Mouse (Mus musculus) intestine, embryonic 16.5 days (tissue): ENCODE data around the gene Sez6l2. TPM values are rescaled to one million over a fixed set of nuclear protein-coding genes. Genes with fewer than 3 reads are reported as not detected.
"Not testable (repeated sequence)": the region's sequence is repeated elsewhere in the genome, so short reads cannot be mapped to it uniquely, and the experiment has no call there.

Experiments
- ATAC-seq: fragments of 200-750 bp; cut with Nextera tagmentation; 2 replicates; pipeline ENCODE4 v1.8.0; 2017; ENCODE audit warnings: moderate TSS enrichment, moderate library complexity
- H3K27ac ChIP-seq: fragments of 300-500 bp; sonication (generic); 2 replicates; pipeline ENCODE4 v1.5.1; 2014; ENCODE audit warnings: mild to moderate bottlenecking, low read length
- H3K27me3 ChIP-seq: fragments of 300-500 bp; sonication (generic); replicated peaks from 2 replicates; pipeline ENCODE4 v1.6.1; 2014; ENCODE audit warnings: low read length, control low read depth, mixed read lengths; ENCODE audit not compliant: control insufficient read depth, insufficient read depth
- H3K36me3 ChIP-seq: fragments of 300-500 bp; sonication (generic); 2 replicates; pipeline ENCODE4 v1.6.1; 2014; ENCODE audit warnings: low read length, control low read depth; ENCODE audit not compliant: control insufficient read depth, insufficient read depth
- H3K4me1 ChIP-seq: fragments of 300-500 bp; sonication (generic); 2 replicates; pipeline ENCODE4 v1.6.1; 2014; ENCODE audit warnings: low read length, control low read depth, mixed read lengths; ENCODE audit not compliant: control insufficient read depth, insufficient read depth
- H3K4me2 ChIP-seq: fragments of 300-500 bp; sonication (generic); 2 replicates; pipeline ENCODE4 v1.6.1; 2014; ENCODE audit warnings: low read depth, low read length, control low read depth
- H3K4me3 ChIP-seq: fragments of 300-500 bp; sonication (generic); 2 replicates; pipeline ENCODE4 v1.5.1; 2014; ENCODE audit warnings: mild to moderate bottlenecking, low read length
- H3K9ac ChIP-seq: fragments of 300-500 bp; sonication (generic); 2 replicates; pipeline ENCODE4 v1.6.1; 2014; ENCODE audit warnings: low read depth, low read length
- H3K9me3 ChIP-seq: fragments of 300-500 bp; sonication (generic); 2 replicates; pipeline ENCODE4 v1.6.1; 2016; ENCODE audit warnings: low read length, control low read depth; ENCODE audit not compliant: control insufficient read depth
- WGBS: fragments of 180-500 bp; shearing (Covaris S2); extraction: QIAGEN DNeasy Blood & Tissue Kit; methylation state at CpG from one replicate; pipeline ENCODE4 v1.1.7; 2014; 5-methylcytosine and 5-hydroxymethylcytosine counted together
- polyA plus RNA-seq: library from polyadenylated mRNA; unstranded; fragments of >200 nt; fragmentation: Nextera tagmentation; extraction: Ambion mirVana; gene quantifications from 2 replicates; pipeline ENCODE4 v1.2.1, GENCODE M21; 2015

The Sez6l2 gene
- polyA plus RNA-seq = 1.5 and 1.7 TPM in 2 replicates

GRCm38 (mm10) chr7:126949793-126950646 lies at the start of gene Sez6l2:
Sez6l2 (plus strand) TSS chr7:126950563.
- Histone ChIP-seq H3K27ac (no peak within 1 kb of the TSS), H3K36me3 (no peaks in the 10 kb centered on the region), H3K9ac (peak within 1 kb of the TSS; percentile 27; the same call in 1 of the 2 replicates), H3K9me3 (no peaks in the 10 kb centered on the region), H3K4me2 (peak within 1 kb of the TSS; percentile 100), H3K27me3 (peaks cover 13% of the 10 kb centered on the region), H3K4me1 (peaks cover 11% of the 10 kb centered on the region), H3K4me3 (peak within 1 kb of the TSS; percentile 58)
- 1% methylated on average over 42 of the region's 42 CpGs for WGBS
- peak; percentile 90 for ATAC-seq

- Histone ChIP-seq H3K27me3 (no peaks in the 10 kb centered on the region), H3K36me3 (no peaks in the 10 kb centered on the region), H3K9ac (no peak overlapping the region), H3K9me3 (no peaks in the 10 kb centered on the region), H3K27ac (no peak overlapping the region), H3K4me1 (no peaks in the 10 kb centered on the region), H3K4me3 (no peak overlapping the region), H3K4me2 (no peak overlapping the region)
- 74% methylated on average over 3 of the region's 3 CpGs for WGBS
- ATAC-seq = no peak
Measured at GRCm38 (mm10) chr7:126905590-126905989, 44.8 kb upstream of the Sez6l2 start.

- H3K27ac ChIP-seq = no peak overlapping the region
- no peaks in the 10 kb centered on the region for H3K27me3 ChIP-seq
- 72% methylated on average over 3 of the region's 3 CpGs for WGBS
- no peaks in the 10 kb centered on the region for H3K4me1 ChIP-seq
- no peak overlapping the region for H3K4me2 ChIP-seq
- H3K4me3 ChIP-seq = no peak overlapping the region
- H3K36me3 ChIP-seq = no peaks in the 10 kb centered on the region
- no peak overlapping the region for H3K9ac ChIP-seq
- ATAC-seq = no peak
- no peaks in the 10 kb centered on the region for H3K9me3 ChIP-seq
Measured at GRCm38 (mm10) chr7:126914844-126915243, 35.5 kb upstream of the Sez6l2 start.

DNA sequence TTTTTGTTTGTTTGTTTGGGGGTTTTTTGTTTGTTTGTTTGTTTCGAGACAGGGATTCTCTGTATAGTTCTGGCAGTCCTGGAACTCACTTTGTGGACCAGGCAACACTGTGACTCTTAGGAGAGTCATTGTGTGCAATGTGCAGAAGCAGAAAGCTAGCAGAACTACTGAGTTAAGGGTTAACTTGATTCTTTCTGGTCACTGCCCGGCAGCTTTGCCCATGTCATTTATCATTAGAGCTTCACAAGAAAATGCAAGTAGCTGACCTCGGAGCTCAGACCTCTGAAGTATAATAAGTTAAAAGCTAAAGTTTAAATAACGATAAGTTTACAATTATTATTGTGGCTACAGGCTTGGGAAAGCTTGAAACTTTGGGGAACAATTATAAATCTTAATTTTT lies 32.0 kb upstream of the Sez6l2 start:
- not testable (repeated sequence) for ATAC-seq, H3K4me1 ChIP-seq, H3K36me3 ChIP-seq, H3K9me3 ChIP-seq, H3K4me2 ChIP-seq, H3K27ac ChIP-seq, H3K4me3 ChIP-seq, H3K9ac ChIP-seq, H3K27me3 ChIP-seq
- 31% methylated on average over 4 of the region's 4 CpGs for WGBS

GRCm38 (mm10) chr7:126919973-126920372 lies 30.4 kb upstream of the Sez6l2 start:
- no peak for ATAC-seq
- Histone ChIP-seq H3K9ac (no peak overlapping the region), H3K27me3 (no peaks in the 10 kb centered on the region), H3K27ac (no peak overlapping the region), H3K9me3 (no peaks in the 10 kb centered on the region), H3K4me1 (peaks cover 7% of the 10 kb centered on the region; the same call in 1 of the 2 replicates), H3K36me3 (no peaks in the 10 kb centered on the region), H3K4me3 (no peak overlapping the region), H3K4me2 (no peak overlapping the region)
- WGBS = 74% methylated on average over 4 of the region's 4 CpGs

GRCm38 (mm10) chr7:126921563-126921962 lies 28.8 kb upstream of the Sez6l2 start:
- peaks cover 7% of the 10 kb centered on the region; the same call in 1 of the 2 replicates for H3K4me1 ChIP-seq
- no peak overlapping the region for H3K4me3 ChIP-seq
- H3K36me3 ChIP-seq = no peaks in the 10 kb centered on the region
- no peaks in the 10 kb centered on the region for H3K27me3 ChIP-seq
- H3K9me3 ChIP-seq = no peaks in the 10 kb centered on the region
- WGBS = 58% methylated on average over 2 of the region's 2 CpGs
- no peak overlapping the region for H3K27ac ChIP-seq
- ATAC-seq = peak; percentile 42; the same call in 1 of the 2 replicates
- H3K4me2 ChIP-seq = no peak overlapping the region
- H3K9ac ChIP-seq = no peak overlapping the region

GRCm38 (mm10) chr7:126922624-126923060 lies 27.7 kb upstream of the Sez6l2 start, which contains the start of gene Tmem219:
Tmem219 (minus strand) TSS chr7:126922917.
- Histone ChIP-seq H3K27ac (peak within 1 kb of the TSS; percentile 58; the same call in 1 of the 2 replicates), H3K9me3 (no peaks in the 10 kb centered on the region), H3K9ac (peak within 1 kb of the TSS; percentile 30; the same call in 1 of the 2 replicates), H3K36me3 (no peaks in the 10 kb centered on the region), H3K27me3 (no peaks in the 10 kb centered on the region), H3K4me3 (peak within 1 kb of the TSS; percentile 9; the same call in 1 of the 2 replicates), H3K4me1 (peaks cover 7% of the 10 kb centered on the region; the same call in 1 of the 2 replicates), H3K4me2 (peak within 1 kb of the TSS; percentile 24; the same call in 1 of the 2 replicates)
- WGBS = 31% methylated on average over 5 of the region's 5 CpGs
- ATAC-seq = peak; percentile 89

GRCm38 (mm10) chr7:126923999-126924398 lies 26.4 kb upstream of the Sez6l2 start:
- Histone ChIP-seq H3K9ac (no peak overlapping the region), H3K4me2 (no peak overlapping the region), H3K4me1 (peaks cover 7% of the 10 kb centered on the region; the same call in 1 of the 2 replicates), H3K36me3 (no peaks in the 10 kb centered on the region), H3K9me3 (no peaks in the 10 kb centered on the region), H3K4me3 (no peak overlapping the region), H3K27me3 (no peaks in the 10 kb centered on the region), H3K27ac (no peak overlapping the region)
- ATAC-seq = no peak
- WGBS = 62% methylated on average over 5 of the region's 5 CpGs

DNA sequence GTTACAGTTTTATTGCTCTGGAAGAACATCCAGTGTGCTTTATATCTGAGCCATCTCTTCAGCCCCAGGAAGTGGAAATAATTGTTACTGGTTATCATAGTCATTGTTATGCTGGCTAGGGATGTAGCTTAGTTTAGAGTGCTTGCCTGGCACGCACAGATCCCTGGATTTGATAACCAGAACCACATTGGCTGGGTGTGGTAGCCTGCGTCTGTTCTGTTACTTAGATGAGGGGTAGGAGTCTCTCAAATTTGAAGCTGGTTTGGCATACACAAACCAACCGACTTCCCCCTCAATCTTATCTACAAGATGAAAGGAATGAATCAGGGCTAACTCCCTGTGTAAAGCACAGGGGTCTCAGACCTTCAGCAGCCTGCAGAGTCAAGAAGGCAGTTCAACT lies 24.1 kb upstream of the Sez6l2 start:
- H3K9ac ChIP-seq = no peak overlapping the region
- H3K9me3 ChIP-seq = no peaks in the 10 kb centered on the region
- peaks cover 13% of the 10 kb centered on the region; the same call in 1 of the 2 replicates for H3K4me1 ChIP-seq
- no peaks in the 10 kb centered on the region for H3K27me3 ChIP-seq
- no peak overlapping the region for H3K27ac ChIP-seq
- H3K36me3 ChIP-seq = no peaks in the 10 kb centered on the region
- WGBS = 19% methylated on average over 3 of the region's 3 CpGs
- H3K4me3 ChIP-seq = no peak overlapping the region
- H3K4me2 ChIP-seq = no peak overlapping the region
- ATAC-seq = no peak
